ENCODE assay signal across 8 mouse cellular contexts in the genomic region with DNA sequence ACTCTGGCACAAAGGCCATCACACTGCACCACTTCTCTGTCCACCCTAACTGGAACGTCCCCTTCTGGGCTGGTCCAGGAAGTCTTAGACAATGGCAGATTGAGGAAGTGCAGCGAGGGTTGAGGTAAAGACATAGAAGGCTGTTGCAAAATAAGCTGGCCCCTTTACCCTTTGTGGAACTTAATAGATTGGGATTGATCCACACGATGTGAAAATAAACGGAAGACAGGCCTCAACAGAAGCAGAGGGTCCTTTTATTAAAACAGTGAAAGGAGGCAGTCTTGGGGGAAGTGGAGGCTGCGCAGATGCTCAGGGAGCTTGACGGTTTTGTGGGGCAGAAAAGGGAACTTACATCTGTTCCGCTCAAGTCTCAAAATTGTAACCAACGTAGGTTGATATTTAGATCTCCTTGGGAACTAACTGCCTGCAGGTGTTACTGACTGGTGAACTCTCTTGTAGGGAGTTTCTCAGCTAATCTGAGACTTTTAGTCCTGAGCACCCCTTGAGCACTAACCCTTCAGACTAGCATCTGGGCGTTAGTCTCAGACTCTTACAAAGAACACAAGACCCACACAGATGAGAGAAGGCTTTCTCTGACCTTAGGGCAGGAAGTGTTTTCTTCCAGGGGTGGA. TPM values are rescaled to one million over a fixed set of nuclear protein-coding genes. Genes with fewer than 3 reads are reported as not detected.
DNase-seq lines count a peak whose midpoint lies in the region; ATAC-seq and TF ChIP-seq lines count a peak whose summit lies in the region.

A gene (plus strand): TSS at position 546 of the 632 bp plus-strand sequence.

- peak within 1 kb of the TSS; percentile 41 for H3K9ac ChIP-seq in hindbrain, embryonic 15.5 days

- WGBS in hindbrain, embryonic 15.5 days = 24% methylated on average over 9 of the region's 9 CpGs

- H3K9me3 ChIP-seq in hindbrain, embryonic 15.5 days = no peaks in the 10 kb centered on the region

- H3K4me3 ChIP-seq in left cerebral cortex, adult 2 months = peak within 1 kb of the TSS; percentile 47
- peak within 1 kb of the TSS; percentile 44 for H3K4me3 ChIP-seq in hindbrain, embryonic 15.5 days

- H3K4me2 ChIP-seq in hindbrain, embryonic 15.5 days = peak within 1 kb of the TSS; percentile 91

- H3K27me3 ChIP-seq in hindbrain, embryonic 15.5 days = no peaks in the 10 kb centered on the region; the same call in 1 of the 2 replicates

- TF ChIP-seq CTCF in left cerebral cortex, adult 2 months (IDR thresholded peaks at IDR 0.05) = no peak

- peak within 1 kb of the TSS; percentile 46; the same call in 1 of the 2 replicates for H3K27ac ChIP-seq in left cerebral cortex, adult 2 months
- no peak within 1 kb of the TSS for H3K27ac ChIP-seq in hindbrain, embryonic 15.5 days (replicated peaks)

- intact Hi-C loops in left cerebral cortex, adult 2 months (cut with DNase I) = no loop called here

- no peaks in the 10 kb centered on the region for H3K36me3 ChIP-seq in hindbrain, embryonic 15.5 days

- peaks cover 6% of the 10 kb centered on the region; the same call in 1 of the 2 replicates for H3K4me1 ChIP-seq in hindbrain, embryonic 15.5 days (replicated peaks)

- DNase-seq in left cerebral cortex, adult 2 months (ENCODE audit: extremely low spot score in 1 of 2, low spot score in 2 of 2) = no peak
- DNase-seq in left cerebral cortex, adult 8-10 months (ENCODE audit: low spot score in 2 of 2) = no peak
- peak; percentile 60 for DNase-seq in lung, postnatal 25 days (ENCODE audit: low spot score)
- DNase-seq in spleen, postnatal 14 days (ENCODE audit: low spot score in 2 of 2) = peak; percentile 12 to 33
- no peak for DNase-seq in cerebellum, adult 11-12 months
- no peak for DNase-seq in layer of hippocampus, adult 8-10 months (ENCODE audit: low spot score in 2 of 2)

- ATAC-seq in erythroblast, adult 5-6 weeks (replicated peaks; ENCODE audit: low FRiP score, poor library complexity, severe bottlenecking) = peak; percentile 22
- ATAC-seq in hindbrain, embryonic 15.5 days (ENCODE audit: low FRiP score, low read depth) = peak; percentile 30; the same call in 1 of the 2 replicates

RNA-seq across cellular contexts. Expression of the gene that starts here (rescaled TPM):
- 1 to 10 TPM; 5.0 to 6.1 TPM for total RNA-seq in left cerebral cortex, adult 2 months (2021)
- total RNA-seq in left cerebral cortex, adult 8-10 months (2022) = 10 to 100 TPM in 2 of 4 experiments, 1 to 10 TPM in 2; 5.9 to 15.2 (median 9.3) TPM
- 58.1 and 64.6 TPM in 2 replicates for total RNA-seq in erythroblast, adult 5-6 weeks (2015; ENCODE audit: low replicate concordance)
- 6.7 and 7.9 TPM in 2 replicates for total RNA-seq in erythroblast, adult 5-6 weeks (2017; ENCODE audit: low replicate concordance)
- 1.1 and 1.3 TPM in 2 replicates for polyA plus RNA-seq in hindbrain, embryonic 15.5 days (2015; fragmentation: Nextera tagmentation; extraction: Ambion mirVana)
- 10 to 100 TPM in 2 of 4 experiments, 1 to 10 TPM in 2; 6.3 to 24.4 (median 13.5) TPM for total RNA-seq in layer of hippocampus, adult 8-10 months (2022)

Comparison
In these comparisons a context has a peak if more than half of its experiments do, and no peak if none do; other contexts are left out.
1. DNase-seq: peak in lung, postnatal 25 days (single experiment) and spleen, postnatal 14 days (2 of 2); none in left cerebral cortex, adult 2 months (0 of 2), left cerebral cortex, adult 8-10 months (0 of 2), cerebellum, adult 11-12 months (single experiment) and layer of hippocampus, adult 8-10 months (0 of 2).